Mouse (Mus musculus): ENCODE results near the gene Shkbp1. TPM values are rescaled to one million over a fixed set of nuclear protein-coding genes. Genes with fewer than 3 reads are reported as not detected.
A peak's percentile ranks its signal among the peaks of the same experiment; 100 is the strongest.

Shkbp1 gene
- total and polyA plus RNA-seq, 3 experiments = 23.3 to 62.8 (median 30.8) TPM

GRCm38 (mm10) chr7:27397048-27397949 lies 41.5 kb upstream of the Shkbp1 start:
- peak; percentile 71 for DNase-seq (ENCODE audit: extremely low read depth)
- TF ChIP-seq E2F4 (IDR thresholded peaks at IDR 0.05; ENCODE audit: insufficient replicate concordance, low read depth, low read length) = no peak
- TF ChIP-seq HCFC1 (IDR thresholded peaks at IDR 0.05; ENCODE audit: low read depth, low read length) = no peak
- TF ChIP-seq CHD1 (IDR thresholded peaks at IDR 0.05; ENCODE audit: low read depth, low read length) = no peak
- TF ChIP-seq JUN (IDR thresholded peaks at IDR 0.05; ENCODE audit: insufficient read depth, low read depth, low read length) = no peak
- TF ChIP-seq MEF2A (IDR thresholded peaks at IDR 0.05; ENCODE audit: borderline replicate concordance, low read depth, low read length) = 0 out of 2 replicates have a peak, but pooled peaks have one; percentile 13
- TF ChIP-seq GABPA (IDR thresholded peaks at IDR 0.05; ENCODE audit: insufficient replicate concordance, low read depth, low read length) = no peak
- TF ChIP-seq ZNF384 (IDR thresholded peaks at IDR 0.05; ENCODE audit: low read depth, low read length) = no peak
- TF ChIP-seq EP300 (IDR thresholded peaks at IDR 0.05; ENCODE audit: low read length) = no peak
- TF ChIP-seq JUND (conservative IDR thresholded peaks at IDR 0.05; ENCODE audit: low read depth, low read length) = no peak
- peak; percentile 60 for TF ChIP-seq USF2 (conservative IDR thresholded peaks at IDR 0.05; ENCODE audit: low read depth, low read length)
- TF ChIP-seq IRF4 (IDR thresholded peaks at IDR 0.05; ENCODE audit: low read depth, low read length) = peak; percentile 49; the same call in 1 of the 2 replicates
- TF ChIP-seq MAZ (IDR thresholded peaks at IDR 0.05; ENCODE audit: low read depth, low read length) = peak; percentile 61; the same call in 1 of the 2 replicates
- peak; percentile 85 for TF ChIP-seq MYC (IDR thresholded peaks at IDR 0.05; ENCODE audit: low read depth, low read length)
- no peak for TF ChIP-seq POLR2AphosphoS2 (IDR thresholded peaks at IDR 0.05; ENCODE audit: low read depth, low read length)
- TF ChIP-seq RAD21 (IDR thresholded peaks at IDR 0.05; ENCODE audit: low read depth, low read length) = peak; percentile 61
- TF ChIP-seq TCF12 (IDR thresholded peaks at IDR 0.05; ENCODE audit: low read depth, low read length) = no peak
- TF ChIP-seq PAX5 (IDR thresholded peaks at IDR 0.05; ENCODE audit: low read length) = no peak
- peak; percentile 87 for TF ChIP-seq SMC3 (IDR thresholded peaks at IDR 0.05; ENCODE audit: low read depth, low read length)
- TF ChIP-seq SIN3A (IDR thresholded peaks at IDR 0.05; ENCODE audit: low read length) = peak; percentile 25; the same call in 1 of the 2 replicates
- no peak for TF ChIP-seq KAT2A (IDR thresholded peaks at IDR 0.05; ENCODE audit: insufficient replicate concordance, low read length)
- peak; percentile 91 for TF ChIP-seq MXI1 (IDR thresholded peaks at IDR 0.05; ENCODE audit: low read depth, low read length)
- no peak for TF ChIP-seq UBTF (IDR thresholded peaks at IDR 0.05; ENCODE audit: low read depth, low read length)
- TF ChIP-seq MAX (IDR thresholded peaks at IDR 0.05; ENCODE audit: low read length) = peak; percentile 89
- peak; percentile 66 to 86 for TF ChIP-seq CTCF (conservative IDR thresholded peaks at IDR 0.05 in 1 of 2, IDR thresholded peaks at IDR 0.05 in 1 of 2; ENCODE audit: low read depth in 2 of 2, low read length in 2 of 2)
- TF ChIP-seq NELFE (IDR thresholded peaks at IDR 0.05; ENCODE audit: low read depth, low read length) = peak; percentile 45; the same call in 1 of the 2 replicates
- TF ChIP-seq ZC3H11A (IDR thresholded peaks at IDR 0.05; ENCODE audit: low read depth, low read length) = 0 out of 2 replicates have a peak, but pooled peaks have one; percentile 19
- 0 out of 2 replicates have a peak, but pooled peaks have one; percentile 16 for TF ChIP-seq CHD2 (IDR thresholded peaks at IDR 0.05; ENCODE audit: low read length)
- 0 out of 2 replicates have a peak, but pooled peaks have one; percentile 22 for TF ChIP-seq BHLHE40 (IDR thresholded peaks at IDR 0.05; ENCODE audit: low read depth, low read length)
- TF ChIP-seq ELF1 (IDR thresholded peaks at IDR 0.05; ENCODE audit: low read depth, low read length) = no peak
- no peak for TF ChIP-seq RCOR1 (conservative IDR thresholded peaks at IDR 0.05; ENCODE audit: low read depth, low read length)
- TF ChIP-seq ZKSCAN1 (IDR thresholded peaks at IDR 0.05; ENCODE audit: borderline replicate concordance, low read depth, low read length) = no peak
- no peak for TF ChIP-seq TBP (conservative IDR thresholded peaks at IDR 0.05; ENCODE audit: low read depth, low read length)
- TF ChIP-seq ZMIZ1 (IDR thresholded peaks at IDR 0.05; ENCODE audit: low read depth, low read length) = no peak
- TF ChIP-seq ETS1 (conservative IDR thresholded peaks at IDR 0.05; ENCODE audit: low read depth, low read length) = no peak
- peak; percentile 89 for TF ChIP-seq NRF1 (IDR thresholded peaks at IDR 0.05; ENCODE audit: low read depth, low read length)
- peak; percentile 75 for TF ChIP-seq USF1 (IDR thresholded peaks at IDR 0.05; ENCODE audit: low read depth, low read length)
- TF ChIP-seq MAFK (IDR thresholded peaks at IDR 0.05; ENCODE audit: insufficient replicate concordance, low read length) = no peak
- Histone ChIP-seq H3K36me3 (replicated peaks in 1 of 2; ENCODE audit: control insufficient read depth in 1 of 2, insufficient read depth in 1 of 2, low read length in 1 of 2) (no peaks in the 10 kb centered on the region), H3K4me1 (ENCODE audit: control insufficient read depth in 1 of 2, insufficient read depth in 2 of 2) (peaks cover 5 to 7% of the 10 kb centered on the region in 2 experiments; a peak in 3 of 4 replicates), H3K27me3 (replicated peaks) (peaks cover 82% of the 10 kb centered on the region), H3K9me3 (replicated peaks; ENCODE audit: low read length) (peaks cover 6% of the 10 kb centered on the region), H3K4me3 (replicated peaks in 1 of 3; ENCODE audit: low read depth in 2 of 3, low read length in 2 of 3, poor library complexity in 1 of 3) (no peak overlapping the region), H3K9ac (ENCODE audit: insufficient read depth, low read depth) (no peak overlapping the region), H3K79me2 (replicated peaks; ENCODE audit: control insufficient read depth, extremely low read depth, insufficient read depth, poor library complexity, severe bottlenecking) (no peaks in the 10 kb centered on the region), H3K27ac (ENCODE audit: insufficient read depth, low read depth) (no peak overlapping the region), H3K4me2 (ENCODE audit: insufficient read depth, low read depth, poor library complexity, severe bottlenecking) (peak overlapping the region; percentile 75)
- in situ Hi-C loops (cut with MboI; ENCODE audit: low pct_ligation_motif_present, low pct_unique_long_range_greater_than_20kb, low sequenced_read_pairs) = no loop called here
- dilution Hi-C loops (cut with MboI; ENCODE audit: extremely low pct_ligation_motif_present, extremely low pct_unique_long_range_greater_than_20kb, low sequenced_read_pairs) = no loop called here

Data from CH12.LX (cell line).